Mouse (Mus musculus) megakaryocyte, embryonic 14.5 days (primary cell): ENCODE results near the gene H13. TPM values are rescaled to one million over a fixed set of nuclear protein-coding genes. Genes with fewer than 3 reads are reported as not detected.

Experiments used
- H3K27me3 ChIP-seq: replicated peaks from 2 replicates; pipeline ENCODE3; 2012; ENCODE audit warnings: inconsistent platforms
- H3K36me3 ChIP-seq: replicated peaks from 2 replicates; pipeline ENCODE3; 2012; ENCODE audit warnings: low read length, inconsistent platforms, mixed read lengths
- H3K4me1 ChIP-seq: 2 replicates; pipeline ENCODE4 v1.6.1; 2012; ENCODE audit warnings: inconsistent platforms
- H3K4me3 ChIP-seq: replicated peaks from 2 replicates; pipeline ENCODE3; 2012; ENCODE audit warnings: moderate library complexity, mild to moderate bottlenecking, inconsistent platforms
- H3K9me3 ChIP-seq: 2 replicates; pipeline ENCODE4 v1.6.1; 2012; ENCODE audit warnings: inconsistent platforms
- FLI1 ChIP-seq: IDR thresholded peaks from 2 replicates; pipeline ENCODE4 v1.6.1; 2012; ENCODE audit warnings: low read length, inconsistent platforms, mixed read lengths
- GATA1 ChIP-seq: IDR thresholded peaks from 3 replicates; pipeline ENCODE4 v1.6.1; 2012; ENCODE audit warnings: mixed read lengths, low read length, inconsistent platforms, borderline replicate concordance
- polyA plus RNA-seq: library from polyadenylated mRNA; stranded (reverse); fragments of >175 nt; gene quantifications from 2 replicates; pipeline ENCODE4 v1.2.3, GENCODE M21; 2012; ENCODE audit warnings: low replicate concordance; ENCODE audit not compliant: insufficient read depth

H13 gene
- polyA plus RNA-seq, 1 experiment, result 88.7 TPM

GRCm38 (mm10) chr2:152700138-152700537 lies 30.9 kb downstream of the H13 start:
- H3K36me3 ChIP-seq, result peaks cover 99% of the 10 kb centered on the region
- H3K4me3 ChIP-seq, result no peak overlapping the region
- H3K4me1 ChIP-seq, result peaks cover 31% of the 10 kb centered on the region
- H3K9me3 ChIP-seq, result peaks cover 4% of the 10 kb centered on the region
- no peaks in the 10 kb centered on the region for H3K27me3 ChIP-seq
- TF ChIP-seq GATA1 (no peak), FLI1 (no peak)

- no peak overlapping the region for H3K4me3 ChIP-seq
- H3K36me3 ChIP-seq, result peaks cover 99% of the 10 kb centered on the region
- TF ChIP-seq FLI1 (no peak), GATA1 (no peak)
- H3K9me3 ChIP-seq, result peaks cover 4% of the 10 kb centered on the region
- peaks cover 31% of the 10 kb centered on the region for H3K4me1 ChIP-seq
- H3K27me3 ChIP-seq, result no peaks in the 10 kb centered on the region
These were observed 31.5 kb downstream of the H13 start for GRCm38 (mm10) chr2:152700725-152701124.

GRCm38 (mm10) chr2:152703596-152704255 lies 34.5 kb downstream of the H13 start:
- Histone ChIP-seq H3K4me3 (no peak overlapping the region), H3K9me3 (peaks cover 4% of the 10 kb centered on the region), H3K4me1 (peaks cover 23% of the 10 kb centered on the region), H3K27me3 (no peaks in the 10 kb centered on the region), H3K36me3 (peaks cover 97% of the 10 kb centered on the region)
- TF ChIP-seq FLI1, result no peak
- no peak for TF ChIP-seq GATA1

GRCm38 (mm10) chr2:152704256-152704605 lies 35.0 kb downstream of the H13 start:
- Histone ChIP-seq H3K9me3 (peaks cover 4% of the 10 kb centered on the region), H3K36me3 (peaks cover 96% of the 10 kb centered on the region), H3K27me3 (no peaks in the 10 kb centered on the region), H3K4me3 (no peak overlapping the region), H3K4me1 (peaks cover 26% of the 10 kb centered on the region)
- no peak for TF ChIP-seq FLI1
- no peak for TF ChIP-seq GATA1

GRCm38 (mm10) chr2:152704811-152705370 lies 35.6 kb downstream of the H13 start:
- TF ChIP-seq GATA1 (no peak), FLI1 (no peak)
- no peaks in the 10 kb centered on the region for H3K27me3 ChIP-seq
- H3K9me3 ChIP-seq, result peaks cover 4% of the 10 kb centered on the region
- H3K4me1 ChIP-seq, result peaks cover 29% of the 10 kb centered on the region
- peaks cover 94% of the 10 kb centered on the region for H3K36me3 ChIP-seq
- H3K4me3 ChIP-seq, result no peak overlapping the region

GRCm38 (mm10) chr2:152705993-152706571 lies 36.8 kb downstream of the H13 start:
- H3K36me3 ChIP-seq, result peaks cover 92% of the 10 kb centered on the region
- H3K27me3 ChIP-seq, result no peaks in the 10 kb centered on the region
- TF ChIP-seq GATA1, result no peak
- no peak for TF ChIP-seq FLI1
- peaks cover 39% of the 10 kb centered on the region for H3K4me1 ChIP-seq
- H3K4me3 ChIP-seq, result no peak overlapping the region
- H3K9me3 ChIP-seq, result peaks cover under 1% of the 10 kb centered on the region

- TF ChIP-seq FLI1 (no peak), GATA1 (no peak)
- no peak overlapping the region for H3K4me3 ChIP-seq
These were observed 37.9 kb downstream of the H13 start for GRCm38 (mm10) chr2:152707186-152707585.

GRCm38 (mm10) chr2:152707627-152708026 lies 38.4 kb downstream of the H13 start:
- H3K4me3 ChIP-seq, result no peak overlapping the region
- no peaks in the 10 kb centered on the region for H3K27me3 ChIP-seq
- peaks cover 85% of the 10 kb centered on the region for H3K36me3 ChIP-seq
- peaks cover 35% of the 10 kb centered on the region for H3K4me1 ChIP-seq
- no peak for TF ChIP-seq FLI1
- no peaks in the 10 kb centered on the region for H3K9me3 ChIP-seq

More at GRCm38 (mm10) chr2:152707186-152707585, 37.9 kb downstream of the H13 start:
- peaks cover 35% of the 10 kb centered on the region for H3K4me1 ChIP-seq
- H3K27me3 ChIP-seq, result no peaks in the 10 kb centered on the region
- H3K9me3 ChIP-seq, result no peaks in the 10 kb centered on the region
- peaks cover 88% of the 10 kb centered on the region for H3K36me3 ChIP-seq

GRCm38 (mm10) chr2:152709066-152709465 lies 39.8 kb downstream of the H13 start:
- peaks cover 79% of the 10 kb centered on the region for H3K36me3 ChIP-seq
- no peaks in the 10 kb centered on the region for H3K9me3 ChIP-seq
- no peaks in the 10 kb centered on the region for H3K27me3 ChIP-seq
- no peak overlapping the region for H3K4me3 ChIP-seq
- H3K4me1 ChIP-seq, result peaks cover 31% of the 10 kb centered on the region
- TF ChIP-seq GATA1 (no peak), FLI1 (no peak)

- Histone ChIP-seq H3K4me1 (peaks cover 2% of the 10 kb centered on the region), H3K9me3 (no peaks in the 10 kb centered on the region), H3K36me3 (peaks cover 22% of the 10 kb centered on the region), H3K4me3 (no peak overlapping the region), H3K27me3 (peaks cover 8% of the 10 kb centered on the region)
- TF ChIP-seq GATA1 (no peak), FLI1 (no peak)
These were observed 47.0 kb downstream of the H13 start for GRCm38 (mm10) chr2:152716241-152716772.
